Mouse (Mus musculus) CH12.LX (cell line): Measurements from ENCODE around the gene Art3. TPM values are rescaled to one million over a fixed set of nuclear protein-coding genes. Genes with fewer than 3 reads are reported as not detected.

Experiments
- DNase-seq: peaks from one replicate; pipeline ENCODE4 v3.0.0-alpha.2; 2013; ENCODE audit errors: extremely low read depth
- H3K27ac ChIP-seq: 2 replicates; pipeline ENCODE4 v1.5.1; 2012; ENCODE audit warnings: low read depth, mild to moderate bottlenecking, control low read depth, moderate library complexity; ENCODE audit not compliant: insufficient read depth
- H3K27me3 ChIP-seq: replicated peaks from 2 replicates; pipeline ENCODE3; 2012; ENCODE audit warnings: inconsistent platforms
- H3K36me3 ChIP-seq, 2 experiments: replicated peaks in 1 of 2; 2 replicates each; pipeline versions ENCODE3 to v1.6.1; 2012; ENCODE audit warnings: inconsistent platforms in 1 of 2, low read length in 1 of 2, mild to moderate bottlenecking in 1 of 2, mixed read lengths in 1 of 2, moderate library complexity in 1 of 2; ENCODE audit not compliant: control insufficient read depth in 1 of 2, insufficient read depth in 1 of 2
- H3K4me1 ChIP-seq, 2 experiments: 2 replicates each; pipeline ENCODE4 v1.6.1; 2012; ENCODE audit warnings: inconsistent platforms in 1 of 2, moderate library complexity in 1 of 2; ENCODE audit not compliant: insufficient read depth in 2 of 2, control insufficient read depth in 1 of 2
- H3K4me2 ChIP-seq: 2 replicates; pipeline ENCODE4 v1.6.1; 2012; ENCODE audit warnings: low read depth, mild to moderate bottlenecking, control low read depth; ENCODE audit not compliant: poor library complexity, insufficient read depth, severe bottlenecking
- H3K4me3 ChIP-seq, 3 experiments: fragments of 150-350 bp in 1 of 3; sonication (generic) in 1 of 3; replicated peaks in 1 of 3; 2 replicates each; pipeline versions ENCODE3 to v1.5.1; 2011 to 2012; ENCODE audit warnings: low read depth in 2 of 3, low read length in 2 of 3, mild to moderate bottlenecking in 2 of 3, moderate library complexity in 2 of 3, control low read depth in 1 of 3, improper control_type of control experiment in 1 of 3, inconsistent platforms in 1 of 3, mixed read lengths in 1 of 3; ENCODE audit not compliant: poor library complexity in 1 of 3
- H3K79me2 ChIP-seq: replicated peaks from 2 replicates; pipeline ENCODE4 v1.6.1; 2012; ENCODE audit warnings: mild to moderate bottlenecking, moderate library complexity; ENCODE audit not compliant: control insufficient read depth, poor library complexity, insufficient read depth, severe bottlenecking; ENCODE audit errors: extremely low read depth
- H3K9ac ChIP-seq: 2 replicates; pipeline ENCODE4 v1.6.1; 2012; ENCODE audit warnings: low read depth, mild to moderate bottlenecking, control low read depth, moderate library complexity; ENCODE audit not compliant: insufficient read depth
- H3K9me3 ChIP-seq: replicated peaks from 2 replicates; pipeline ENCODE3; 2012; ENCODE audit warnings: low read length, inconsistent platforms, mixed read lengths
- CHD1 ChIP-seq: IDR thresholded peaks from 2 replicates; pipeline ENCODE4 v1.6.1; 2012; ENCODE audit warnings: low read depth, low read length, improper control_type of control experiment, inconsistent platforms
- CHD2 ChIP-seq: IDR thresholded peaks from 2 replicates; pipeline ENCODE4 v1.6.1; 2011; ENCODE audit warnings: low read length, improper control_type of control experiment
- E2F4 ChIP-seq: IDR thresholded peaks from 2 replicates; pipeline ENCODE4 v1.6.1; 2011; ENCODE audit warnings: low read depth, low read length, improper control_type of control experiment; ENCODE audit not compliant: insufficient replicate concordance
- JUN ChIP-seq: IDR thresholded peaks from 2 replicates; pipeline ENCODE4 v1.6.1; 2011; ENCODE audit warnings: low read depth, mild to moderate bottlenecking, low read length, improper control_type of control experiment, moderate library complexity; ENCODE audit not compliant: insufficient read depth
- MAFK ChIP-seq: IDR thresholded peaks from 2 replicates; pipeline ENCODE4 v1.6.1; 2011; ENCODE audit warnings: low read length, improper control_type of control experiment; ENCODE audit not compliant: insufficient replicate concordance
- MAZ ChIP-seq: IDR thresholded peaks from 2 replicates; pipeline ENCODE4 v1.6.1; 2012; ENCODE audit warnings: low read depth, mild to moderate bottlenecking, inconsistent platforms, low read length, improper control_type of control experiment, moderate library complexity
- MEF2A ChIP-seq: IDR thresholded peaks from 2 replicates; pipeline ENCODE4 v1.6.1; 2014; ENCODE audit warnings: low read depth, mild to moderate bottlenecking, inconsistent platforms, low read length, improper control_type of control experiment, borderline replicate concordance
- MXI1 ChIP-seq: IDR thresholded peaks from 2 replicates; pipeline ENCODE4 v1.6.1; 2011; ENCODE audit warnings: mild to moderate bottlenecking, low read depth, low read length, improper control_type of control experiment
- NRF1 ChIP-seq: IDR thresholded peaks from 2 replicates; pipeline ENCODE4 v1.6.1; 2014; ENCODE audit warnings: low read depth, mild to moderate bottlenecking, inconsistent platforms, low read length, improper control_type of control experiment, moderate library complexity
- PAX5 ChIP-seq: IDR thresholded peaks from 2 replicates; pipeline ENCODE4 v1.6.1; 2012; ENCODE audit warnings: low read length, inconsistent platforms, mixed read lengths
- RCOR1 ChIP-seq: conservative IDR thresholded peaks from 2 replicates; pipeline ENCODE4 v1.6.1; 2012; ENCODE audit warnings: low read depth, mild to moderate bottlenecking, inconsistent platforms, low read length, improper control_type of control experiment
- TBP ChIP-seq: conservative IDR thresholded peaks from 2 replicates; pipeline ENCODE4 v1.6.1; 2011; ENCODE audit warnings: low read depth, low read length, improper control_type of control experiment
- USF2 ChIP-seq: conservative IDR thresholded peaks from 2 replicates; pipeline ENCODE4 v1.6.1; 2011; ENCODE audit warnings: low read depth, low read length, improper control_type of control experiment
- dilution Hi-C: fragments of 300-500 bp; cut with MboI; formaldehyde crosslinking; loops from 2 replicates; pipeline ENCODE4 v1.14.3; 2020; ENCODE audit warnings: low sequenced_read_pairs; ENCODE audit not compliant: extremely low pct_unique_long_range_greater_than_20kb, extremely low pct_ligation_motif_present
- in situ Hi-C: fragments of 300-500 bp; cut with MboI; formaldehyde crosslinking; loops from 3 replicates; pipeline ENCODE4 v1.14.3; 2019; ENCODE audit warnings: low sequenced_read_pairs, low pct_ligation_motif_present, low pct_unique_long_range_greater_than_20kb, mixed read lengths
- polyA plus RNA-seq: library from polyadenylated mRNA; unstranded; fragments of >175 nt; gene quantifications from 2 replicates; pipeline ENCODE4 v1.2.1, GENCODE M21; 2012; ENCODE audit warnings: low read depth; ENCODE audit not compliant: insufficient read length
- total RNA-seq, 2 experiments: library from RNA; depleted of rRNA; stranded (reverse); fragments of 300-350 nt in 1 of 2; fragments of >200 nt in 1 of 2; gene quantifications; 2 replicates each; pipeline ENCODE4 v1.2.3; 2012 to 2014

Art3 gene
- total and polyA plus RNA-seq, 3 experiments: 0.34 TPM; not detected in 2

DNA sequence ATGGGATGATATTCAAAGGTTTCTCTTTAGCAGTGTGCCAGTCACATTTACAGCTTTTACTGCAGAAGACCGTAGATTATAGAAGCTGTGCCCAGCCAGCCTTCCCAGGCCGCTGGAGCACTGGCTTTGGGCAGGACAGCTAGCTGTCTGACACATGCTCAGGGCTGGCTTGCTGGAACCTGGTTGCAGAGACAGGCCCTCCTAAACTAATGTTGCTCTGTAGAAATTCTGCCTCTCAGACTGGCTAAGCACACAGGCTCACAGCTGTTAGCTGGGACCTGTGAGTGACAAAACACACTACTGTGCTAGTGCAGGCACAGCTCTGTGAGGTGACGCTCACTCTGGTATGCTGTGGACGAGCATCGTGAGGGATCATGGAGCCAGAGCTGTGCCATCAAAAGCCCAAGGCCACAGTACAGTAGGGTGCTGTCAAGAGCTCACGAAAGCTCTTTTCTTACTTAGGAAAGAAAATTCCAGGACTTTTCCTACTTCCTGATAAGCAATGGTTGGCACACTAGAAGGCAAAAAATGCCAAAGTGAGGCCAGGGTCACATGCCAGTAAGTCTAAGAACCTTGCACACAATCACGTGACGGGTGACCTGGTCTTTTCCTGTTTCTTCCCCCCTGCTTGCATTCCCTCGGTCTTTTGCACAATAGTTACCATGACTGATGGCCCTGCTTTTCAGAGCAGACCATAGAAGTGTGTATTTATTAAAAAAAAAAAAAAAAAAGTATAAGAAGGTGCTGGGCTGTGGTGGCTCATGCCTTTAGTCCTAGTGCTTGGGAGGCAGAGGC is 77.9 kb downstream of the Art3 start:
- H3K36me3 ChIP-seq: peaks cover 3 to 24% of the 10 kb centered on the region in 2 experiments
- in situ Hi-C loops (no loop called here), dilution Hi-C loops (no loop called here)

DNA sequence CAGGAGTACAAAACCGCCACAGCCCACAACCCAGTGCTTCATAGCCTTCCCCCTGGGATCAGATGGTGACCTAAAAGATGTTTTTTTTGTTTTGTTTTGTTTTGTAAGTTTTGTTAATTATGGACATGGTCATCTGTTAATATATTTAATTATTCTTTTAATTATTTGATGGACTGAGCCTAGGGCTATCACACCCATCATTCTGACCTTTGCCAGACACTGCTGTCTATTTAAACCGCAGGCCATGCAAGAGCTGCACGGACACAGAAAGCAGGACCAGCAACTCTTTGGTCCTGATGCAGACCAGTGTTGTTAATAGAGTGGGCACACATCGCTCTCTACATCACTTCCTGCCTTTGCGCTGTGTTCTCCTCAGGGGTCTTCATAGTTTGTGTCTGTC is 78.9 kb downstream of the Art3 start:
- Histone ChIP-seq H3K9ac (no peak overlapping the region), H3K4me2 (no peak overlapping the region), H3K27ac (no peak overlapping the region), H3K4me1 (no peaks in the 10 kb centered on the region), H3K27me3 (no peaks in the 10 kb centered on the region), H3K4me3 (no peak overlapping the region)
- dilution Hi-C loops: no loop called here
- no peak for DNase-seq
- no peak for TF ChIP-seq RCOR1
- TF ChIP-seq, all 38 proteins: peak for 0
- Histone ChIP-seq H3K79me2 (no peaks in the 10 kb centered on the region), H3K36me3 (peaks cover 6 to 32% of the 10 kb centered on the region in 2 experiments), H3K9me3 (no peaks in the 10 kb centered on the region)
- in situ Hi-C loops: no loop called here

More for the DNA sequence above, 77.9 kb downstream of the Art3 start:
- no peaks in the 10 kb centered on the region for H3K9me3 ChIP-seq
- no peaks in the 10 kb centered on the region for H3K27me3 ChIP-seq
- H3K4me2 ChIP-seq: no peak overlapping the region
- H3K79me2 ChIP-seq: no peaks in the 10 kb centered on the region
- H3K27ac ChIP-seq: no peak overlapping the region
- H3K9ac ChIP-seq: no peak overlapping the region
- H3K4me3 ChIP-seq: no peak overlapping the region
- peaks cover 0 to under 1% of the 10 kb centered on the region in 2 experiments; a peak in 2 of 4 replicates for H3K4me1 ChIP-seq
- TF ChIP-seq JUN: no peak
- no peak for DNase-seq

DNA sequence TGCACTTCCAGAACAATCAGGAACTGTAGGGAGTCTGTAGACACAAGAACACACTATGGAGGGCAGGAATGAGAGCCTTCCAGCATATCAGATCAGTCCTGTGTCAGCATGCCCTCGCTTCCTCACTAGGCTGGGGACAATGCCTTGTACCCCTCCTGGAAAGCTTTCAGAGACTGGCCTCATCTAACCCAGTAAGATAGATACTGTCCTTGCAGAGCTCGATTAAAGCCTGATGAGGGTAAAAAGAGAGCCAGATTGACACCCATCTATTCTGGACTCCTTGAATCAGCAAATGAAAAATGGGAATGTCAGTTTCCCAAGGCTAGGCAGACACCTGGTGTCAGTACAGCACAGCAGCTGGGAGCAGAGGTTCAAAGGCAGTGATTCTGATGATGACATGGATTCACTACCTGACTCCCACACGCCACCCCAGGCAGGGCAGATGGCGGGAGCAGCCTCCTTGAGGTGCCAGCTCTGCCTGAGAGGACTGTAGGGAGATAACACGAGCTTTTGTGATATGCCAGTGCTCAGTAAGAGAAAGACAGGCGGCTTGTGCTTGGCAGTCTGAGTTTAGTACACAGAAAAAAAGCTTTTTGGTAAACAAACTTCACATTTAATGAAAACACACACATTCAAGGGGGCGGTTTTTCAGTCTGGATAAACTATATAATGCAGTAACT is 80.0 kb downstream of the Art3 start:
- dilution Hi-C loops (no loop called here), in situ Hi-C loops (no loop called here)
- H3K4me3 ChIP-seq: no peak overlapping the region
- peaks cover 16 to 39% of the 10 kb centered on the region in 2 experiments for H3K36me3 ChIP-seq
- no peaks in the 10 kb centered on the region for H3K4me1 ChIP-seq
- H3K27me3 ChIP-seq: no peaks in the 10 kb centered on the region
- no peaks in the 10 kb centered on the region for H3K9me3 ChIP-seq
- H3K9ac ChIP-seq: no peak overlapping the region
- no peak for DNase-seq
- H3K79me2 ChIP-seq: no peaks in the 10 kb centered on the region
- TF ChIP-seq PAX5 (no peak), MAFK (no peak), TBP (no peak), USF2 (no peak), MXI1 (no peak), CHD2 (no peak), MEF2A (no peak), NRF1 (no peak), E2F4 (no peak), CHD1 (no peak), MAZ (no peak)
- no peak overlapping the region for H3K27ac ChIP-seq
- H3K4me2 ChIP-seq: no peak overlapping the region
